Mouse (Mus musculus) limb, embryonic 11.5 days (tissue): Measurements from ENCODE around the gene Kmt2e. TPM values are rescaled to one million over a fixed set of nuclear protein-coding genes. Genes with fewer than 3 reads are reported as not detected.

Experiments
- ATAC-seq: fragments of 200-750 bp; cut with Nextera tagmentation; 2 replicates; pipeline ENCODE4 v1.8.0; 2017; ENCODE audit warnings: low read depth; ENCODE audit not compliant: insufficient number of reproducible peaks, low FRiP score, low TSS enrichment
- DNase-seq: peaks from one replicate; pipeline ENCODE4 v3.0.0-alpha.2; 2015; ENCODE audit warnings: low spot score
- H3K27ac ChIP-seq: fragments of 300-500 bp; sonication (generic); replicated peaks from 2 replicates; pipeline ENCODE4 v1.5.1; 2014; ENCODE audit warnings: low read depth, mild to moderate bottlenecking, low read length
- H3K27me3 ChIP-seq: fragments of 300-500 bp; sonication (generic); 2 replicates; pipeline ENCODE4 v1.6.1; 2014; ENCODE audit warnings: mild to moderate bottlenecking, low read length, mixed read lengths; ENCODE audit not compliant: control insufficient read depth, insufficient read depth
- H3K36me3 ChIP-seq: fragments of 300-500 bp; sonication (generic); 2 replicates; pipeline ENCODE4 v1.6.1; 2014; ENCODE audit warnings: mild to moderate bottlenecking, low read length, moderate library complexity, mixed read lengths; ENCODE audit not compliant: control insufficient read depth, insufficient read depth
- H3K4me1 ChIP-seq: fragments of 300-500 bp; sonication (generic); 2 replicates; pipeline ENCODE4 v1.6.1; 2014; ENCODE audit warnings: low read length, mixed read lengths; ENCODE audit not compliant: control insufficient read depth, insufficient read depth
- H3K4me2 ChIP-seq: fragments of 300-500 bp; sonication (generic); 2 replicates; pipeline ENCODE4 v1.6.1; 2014; ENCODE audit warnings: low read depth, mild to moderate bottlenecking, moderate library complexity; ENCODE audit not compliant: severe bottlenecking
- H3K4me3 ChIP-seq: fragments of 300-500 bp; sonication (generic); 2 replicates; pipeline ENCODE4 v1.5.1; 2014; ENCODE audit warnings: low read depth, low read length
- H3K9ac ChIP-seq: fragments of 300-500 bp; sonication (generic); 2 replicates; pipeline ENCODE4 v1.6.1; 2014; ENCODE audit warnings: mild to moderate bottlenecking, low read length
- H3K9me3 ChIP-seq: fragments of 300-500 bp; sonication (generic); 2 replicates; pipeline ENCODE4 v1.6.1; 2016; ENCODE audit warnings: low read length; ENCODE audit not compliant: control insufficient read depth
- WGBS: fragments of 180-500 bp; shearing (Covaris S2); extraction: QIAGEN DNeasy Blood & Tissue Kit; methylation state at CpG from one replicate; pipeline ENCODE4 v1.1.7; 2014; 5-methylcytosine and 5-hydroxymethylcytosine counted together
- polyA plus RNA-seq: library from polyadenylated mRNA; unstranded; fragments of >200 nt; fragmentation: Nextera tagmentation; extraction: Ambion mirVana; gene quantifications from 2 replicates; pipeline ENCODE4 v1.2.1, GENCODE M21; 2014

The Kmt2e gene
- polyA plus RNA-seq, 1 experiment from 2014 or later: 90.6 TPM

DNA sequence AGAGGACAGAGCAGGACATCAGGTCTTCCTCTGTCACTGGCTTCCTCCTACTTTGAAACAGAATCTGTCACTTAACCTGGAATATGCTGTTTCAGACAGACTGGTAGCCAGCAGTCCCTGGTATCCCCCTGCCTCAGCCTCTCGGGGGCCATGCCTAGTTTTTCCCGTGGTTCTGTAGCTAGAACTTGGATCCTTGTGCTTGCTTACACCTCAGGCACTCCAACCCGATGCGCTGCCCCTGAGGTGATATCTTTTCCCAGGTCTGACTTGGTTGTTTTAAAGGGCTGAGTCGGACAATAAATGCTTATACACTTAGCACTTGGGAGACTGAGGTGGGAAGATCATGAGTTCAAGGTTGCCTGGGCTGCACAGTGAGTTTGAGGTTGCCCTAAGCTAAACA, 40.4 kb upstream of the Kmt2e start:
- no peaks in the 10 kb centered on the region for H3K9me3 ChIP-seq
- H3K27me3 ChIP-seq: no peaks in the 10 kb centered on the region
- ATAC-seq (no peak), DNase-seq (no peak)
- H3K4me2 ChIP-seq: no peak overlapping the region
- no peak overlapping the region for H3K4me3 ChIP-seq
- no peak overlapping the region for H3K27ac ChIP-seq
- WGBS: 94% methylated on average over 5 of the region's 5 CpGs
- H3K36me3 ChIP-seq: no peaks in the 10 kb centered on the region
- H3K9ac ChIP-seq: no peak overlapping the region
- no peaks in the 10 kb centered on the region for H3K4me1 ChIP-seq

DNA sequence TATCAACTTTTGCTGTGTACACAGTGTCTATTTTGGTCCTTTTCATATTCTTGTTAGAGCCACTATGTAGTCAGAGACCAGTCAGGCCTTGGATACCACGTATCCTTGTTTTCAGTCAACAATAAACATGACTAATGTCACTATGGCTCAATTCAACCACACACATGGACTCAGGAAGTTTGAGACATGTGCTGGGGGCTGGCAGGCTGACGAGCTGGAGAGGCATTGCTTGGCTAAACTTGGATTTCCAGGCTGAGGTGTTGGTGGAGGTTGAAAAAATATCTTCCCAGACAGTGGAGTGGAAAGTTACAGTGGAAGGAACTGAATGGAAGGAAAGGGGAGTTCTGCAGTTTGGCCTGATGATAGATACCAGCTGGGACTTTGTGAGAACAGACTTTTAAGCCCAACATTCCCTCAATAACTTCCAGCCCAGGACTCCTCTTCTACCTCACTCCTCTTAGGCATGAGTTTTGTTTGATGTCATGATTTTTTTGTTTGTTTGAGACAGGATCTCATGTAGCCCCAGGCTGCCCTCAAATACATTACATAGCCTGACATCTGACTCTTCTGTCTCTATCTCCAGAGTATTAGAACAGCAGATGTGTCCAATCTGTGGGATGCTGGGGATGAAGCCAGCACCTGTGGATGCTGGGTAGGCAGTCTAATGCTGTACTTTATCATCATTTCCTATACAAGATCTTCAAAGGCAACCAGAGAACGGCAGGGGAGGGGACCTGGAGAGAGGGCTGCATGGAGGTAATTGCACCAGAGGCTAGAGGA, 39.7 kb upstream of the Kmt2e start:
- Histone ChIP-seq H3K27ac (no peak overlapping the region), H3K9ac (no peak overlapping the region), H3K27me3 (no peaks in the 10 kb centered on the region), H3K4me2 (no peak overlapping the region), H3K36me3 (no peaks in the 10 kb centered on the region), H3K9me3 (no peaks in the 10 kb centered on the region), H3K4me1 (no peaks in the 10 kb centered on the region), H3K4me3 (no peak overlapping the region)
- DNase-seq: no peak
- 61% methylated on average over 3 of the region's 3 CpGs for WGBS
- ATAC-seq: no peak

DNA sequence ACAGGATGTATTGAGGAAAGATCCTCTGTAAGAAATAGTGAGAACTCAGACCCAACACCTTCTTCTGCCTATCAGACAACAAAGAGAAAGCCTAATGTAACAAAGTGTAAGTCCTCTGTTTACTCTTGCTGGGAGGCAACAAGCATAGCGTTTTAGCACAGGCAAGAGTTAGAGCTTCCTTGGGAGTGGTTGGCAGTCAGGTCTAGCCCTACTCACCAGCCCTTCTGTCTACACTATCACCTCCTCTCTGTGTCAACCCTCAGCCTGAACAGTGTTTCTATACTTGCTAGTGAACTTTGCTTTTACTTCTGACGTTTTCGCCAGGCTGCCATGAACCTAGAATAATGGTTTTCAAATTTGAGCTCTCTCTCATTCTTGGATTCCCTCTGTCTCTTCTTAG, 38.5 kb upstream of the Kmt2e start:
- no peaks in the 10 kb centered on the region for H3K27me3 ChIP-seq
- H3K36me3 ChIP-seq: no peaks in the 10 kb centered on the region
- H3K4me2 ChIP-seq: no peak overlapping the region
- H3K4me1 ChIP-seq: no peaks in the 10 kb centered on the region
- H3K9ac ChIP-seq: no peak overlapping the region
- H3K4me3 ChIP-seq: no peak overlapping the region
- no peak overlapping the region for H3K27ac ChIP-seq
- no peak for ATAC-seq
- no peak for DNase-seq
- H3K9me3 ChIP-seq: no peaks in the 10 kb centered on the region
- 77% methylated on average over 3 of the region's 3 CpGs for WGBS

DNA sequence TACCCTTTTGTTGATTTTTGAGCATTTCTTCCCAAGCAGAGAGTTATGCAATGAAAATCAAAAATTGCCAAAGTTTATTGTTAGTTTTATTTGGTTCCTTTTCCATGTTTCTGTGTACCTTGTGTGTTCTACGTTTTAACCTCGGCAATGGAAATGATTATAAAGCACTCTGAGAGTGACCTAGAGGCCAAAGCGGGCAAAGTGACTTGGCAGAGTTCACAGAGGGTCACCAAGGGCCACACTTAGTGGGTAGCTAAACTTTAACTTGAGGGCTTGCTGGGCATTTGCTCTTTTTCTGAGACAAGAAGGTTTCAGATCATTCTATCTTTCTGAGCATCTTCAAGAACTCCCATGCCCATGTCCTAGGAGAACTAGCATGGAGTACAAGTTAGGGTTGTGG, 37.5 kb upstream of the Kmt2e start:
- Histone ChIP-seq H3K9ac (no peak overlapping the region), H3K27ac (no peak overlapping the region), H3K27me3 (no peaks in the 10 kb centered on the region), H3K36me3 (peaks cover 6% of the 10 kb centered on the region), H3K4me3 (no peak overlapping the region), H3K4me1 (no peaks in the 10 kb centered on the region), H3K9me3 (no peaks in the 10 kb centered on the region), H3K4me2 (no peak overlapping the region)
- ATAC-seq: no peak
- 83% methylated on average over 3 of the region's 3 CpGs for WGBS
- DNase-seq: no peak

DNA sequence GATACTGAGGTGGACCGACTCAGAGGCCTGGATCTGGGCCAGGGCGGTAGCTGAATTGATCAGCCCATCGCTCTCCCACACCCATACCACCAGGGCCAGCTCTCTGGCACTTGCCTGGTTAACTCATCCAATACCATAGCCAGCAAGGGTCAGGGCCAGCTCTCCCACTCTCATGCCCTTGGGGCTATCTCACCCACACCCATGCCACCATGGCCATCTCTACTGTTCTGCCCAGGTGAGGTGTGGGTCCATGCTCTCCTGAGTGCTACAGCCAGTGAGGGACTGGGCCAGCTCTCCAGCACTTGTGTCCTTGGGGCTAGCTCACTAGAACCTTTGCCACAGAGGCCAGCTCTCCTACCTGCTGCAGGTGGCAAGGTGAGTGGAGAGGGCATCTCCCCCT, 34.1 kb upstream of the Kmt2e start:
- Histone ChIP-seq H3K27ac (no peak overlapping the region), H3K9me3 (no peaks in the 10 kb centered on the region), H3K36me3 (peaks cover 8% of the 10 kb centered on the region), H3K4me1 (no peaks in the 10 kb centered on the region), H3K27me3 (no peaks in the 10 kb centered on the region), H3K4me3 (no peak overlapping the region), H3K9ac (no peak overlapping the region), H3K4me2 (no peak overlapping the region)
- 93% methylated on average over 3 of the region's 3 CpGs for WGBS
- ATAC-seq: no peak; the same call in 1 of the 2 replicates
- DNase-seq: no peak

DNA sequence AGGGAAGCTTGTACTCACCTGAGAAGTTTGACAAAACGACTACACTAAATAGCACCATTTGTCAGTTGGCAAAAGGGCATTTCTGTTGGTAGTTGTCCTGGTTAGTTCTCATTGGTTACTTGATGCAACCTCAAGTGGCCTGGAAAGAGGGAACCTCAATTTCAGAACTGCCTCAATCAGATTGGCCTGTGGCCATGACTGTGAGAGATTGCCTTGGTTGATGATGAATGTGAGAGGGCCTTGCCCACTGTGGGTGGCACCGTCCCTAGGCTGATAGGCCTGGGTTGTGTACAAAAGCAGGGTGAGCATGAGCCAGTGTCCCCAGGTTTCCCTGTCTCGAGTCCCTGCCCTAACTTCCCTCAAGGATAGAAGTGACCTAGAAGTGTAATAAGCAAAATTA, 33.4 kb upstream of the Kmt2e start:
- H3K4me3 ChIP-seq: no peak overlapping the region
- no peak overlapping the region for H3K4me2 ChIP-seq
- no peaks in the 10 kb centered on the region for H3K27me3 ChIP-seq
- no peak overlapping the region for H3K27ac ChIP-seq
- no peaks in the 10 kb centered on the region for H3K4me1 ChIP-seq
- ATAC-seq (no peak), DNase-seq (no peak)
- no peak overlapping the region for H3K9ac ChIP-seq
- 85% methylated on average over 3 of the region's 3 CpGs for WGBS
- no peaks in the 10 kb centered on the region for H3K9me3 ChIP-seq
- peaks cover 8% of the 10 kb centered on the region for H3K36me3 ChIP-seq

DNA sequence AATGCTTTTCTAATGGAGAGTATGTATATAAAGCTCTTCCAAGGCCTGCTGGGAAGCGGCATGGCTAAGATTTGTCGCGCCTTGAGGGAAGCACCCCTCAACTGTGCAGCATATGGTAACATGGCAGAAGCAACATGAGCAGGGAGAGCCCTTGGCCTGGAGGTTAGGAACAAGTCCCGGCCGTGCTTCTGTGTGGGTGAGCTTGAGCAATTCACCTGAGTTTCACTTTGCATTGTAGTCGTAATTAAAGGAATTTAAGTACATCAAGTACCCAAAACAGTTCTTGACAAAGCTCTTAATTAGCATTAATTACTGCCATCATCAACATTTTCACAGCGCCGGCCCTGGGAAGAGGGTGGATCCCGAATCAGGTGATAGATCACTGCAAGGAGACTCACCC, 32.9 kb upstream of the Kmt2e start:
- no peak for ATAC-seq
- Histone ChIP-seq H3K27me3 (no peaks in the 10 kb centered on the region), H3K27ac (no peak overlapping the region), H3K4me2 (no peak overlapping the region), H3K9ac (no peak overlapping the region), H3K4me1 (no peaks in the 10 kb centered on the region), H3K9me3 (no peaks in the 10 kb centered on the region), H3K4me3 (no peak overlapping the region), H3K36me3 (peaks cover 8% of the 10 kb centered on the region)
- DNase-seq: no peak
- WGBS: 77% methylated on average over 9 of the region's 9 CpGs

DNA sequence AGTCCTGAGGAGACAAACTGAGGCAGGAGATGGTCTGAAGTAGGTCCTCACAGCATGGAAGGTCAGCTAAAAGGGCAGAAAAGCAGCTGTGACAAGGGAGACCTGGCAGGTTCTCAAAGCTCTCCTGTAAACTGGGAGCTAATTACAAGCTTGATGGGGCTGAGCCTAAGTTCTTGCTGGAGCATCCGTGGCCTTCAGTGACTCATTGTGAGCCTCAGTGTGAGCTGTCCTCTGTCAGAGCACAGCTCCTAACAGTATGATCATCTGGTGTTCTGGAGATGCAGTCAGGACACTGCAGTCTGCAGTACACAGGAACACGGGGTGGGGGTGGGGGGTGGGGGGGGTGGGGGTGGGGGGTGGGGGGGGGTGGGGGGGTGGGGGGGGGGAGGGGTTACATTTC, 32.2 kb upstream of the Kmt2e start:
- ATAC-seq: no peak
- 58% methylated on average over 2 of the region's 2 CpGs for WGBS
- Histone ChIP-seq H3K4me2 (no peak overlapping the region), H3K27me3 (no peaks in the 10 kb centered on the region), H3K27ac (no peak overlapping the region), H3K36me3 (peaks cover 8% of the 10 kb centered on the region), H3K4me3 (no peak overlapping the region), H3K9ac (no peak overlapping the region), H3K4me1 (no peaks in the 10 kb centered on the region), H3K9me3 (no peaks in the 10 kb centered on the region)
- no peak for DNase-seq

DNA sequence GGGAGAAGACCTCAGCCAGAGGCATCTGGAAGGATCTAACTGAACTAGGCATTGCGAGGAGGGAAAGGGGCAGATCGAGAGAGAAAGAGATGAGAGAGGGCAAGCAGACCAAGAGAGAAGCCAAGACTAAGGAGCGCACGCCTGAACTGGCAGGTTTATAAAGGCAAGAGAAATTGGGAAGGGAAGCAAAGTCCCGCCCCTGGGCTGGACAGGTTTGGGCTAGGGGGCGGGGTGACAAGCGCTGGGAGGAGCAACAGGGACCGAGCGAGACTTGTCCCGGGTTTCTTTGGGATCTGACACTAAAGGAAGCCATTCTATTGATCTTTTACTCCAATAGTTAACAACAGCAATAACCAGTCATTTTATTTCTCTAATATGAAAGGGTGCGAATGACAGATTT, 31.1 kb upstream of the Kmt2e start:
- no peaks in the 10 kb centered on the region for H3K27me3 ChIP-seq
- no peak overlapping the region for H3K4me2 ChIP-seq
- peaks cover 8% of the 10 kb centered on the region for H3K36me3 ChIP-seq
- H3K9ac ChIP-seq: no peak overlapping the region
- ATAC-seq: no peak
- DNase-seq: no peak
- WGBS: 58% methylated on average over 11 of the region's 11 CpGs
- H3K9me3 ChIP-seq: no peaks in the 10 kb centered on the region
- H3K27ac ChIP-seq: no peak overlapping the region
- H3K4me3 ChIP-seq: no peak overlapping the region
- no peaks in the 10 kb centered on the region for H3K4me1 ChIP-seq
